In genomic region chr2:84779210-84779609, GRCm38 (mm10) we compare ENCODE assay signal across 11 mouse cellular contexts. TPM values are rescaled to one million over a fixed set of nuclear protein-coding genes. Genes with fewer than 3 reads are reported as not detected.
DNase-seq lines count a peak whose midpoint lies in the region; ATAC-seq and TF ChIP-seq lines count a peak whose summit lies in the region.
"Had no signal": no experiment of that assay in that cellular context is flagged by ENCODE, and none has a peak within 500 bp of the region (broad histone marks: within the 10 kb centered on the region; RNA-seq: fewer than 3 reads in every experiment).

No protein-coding gene starts in this region.

- WGBS in small intestine, adult 2 months = 36% methylated on average over 6 of the region's 6 CpGs
- 57% methylated on average over 6 of the region's 6 CpGs for WGBS in midbrain, embryonic 13.5 days

- DNase-seq in layer of hippocampus, adult 2 months (ENCODE audit: low spot score in 2 of 2) = no peak
- DNase-seq in layer of hippocampus, adult 8-10 months (ENCODE audit: low spot score in 2 of 2) = no peak
- peak; percentile 67 to 74 for DNase-seq in CD8-positive naive resting alpha-beta T cell, adult 2 months (ENCODE audit: low read depth in 2 of 2, low spot score in 2 of 2)
- peak; percentile 32 for DNase-seq in c-Kit-positive CD71-negative TER-119-negative erythroid progenitor cells, embryonic 14.5 days (ENCODE audit: low read depth)
- DNase-seq in yolk sac, embryonic 10.5 days (ENCODE audit: low spot score) = no peak

- no peaks in the 10 kb centered on the region for H3K4me1 ChIP-seq in small intestine, adult 2 months (ENCODE audit: control insufficient read depth, insufficient read depth, insufficient read length, low read length)
- peaks cover 7% of the 10 kb centered on the region for H3K4me1 ChIP-seq in midbrain, embryonic 13.5 days (replicated peaks)

- H3K9ac ChIP-seq in midbrain, embryonic 13.5 days (replicated peaks) = no peak overlapping the region
- H3K9ac ChIP-seq: embryonic facial prominence, embryonic 12.5 days; intestine, embryonic 15.5 days; midbrain, embryonic 12.5 days had no signal

- peak; percentile 56 for TF ChIP-seq CTCF in layer of hippocampus, adult 2 months (conservative IDR thresholded peaks at IDR 0.05)
- peak; percentile 13; the same call in 1 of the 2 replicates for TF ChIP-seq CTCF in small intestine, adult 2 months (IDR thresholded peaks at IDR 0.05; ENCODE audit: extremely low read depth, insufficient read length, insufficient replicate concordance, low read depth, low read length)

- TF ChIP-seq POLR2A in small intestine, adult 2 months (IDR thresholded peaks at IDR 0.05; ENCODE audit: low read depth, low read length) = no peak

- ATAC-seq in midbrain, embryonic 13.5 days = no peak
- ATAC-seq: intestine, embryonic 15.5 days had no signal

- no peak overlapping the region for H3K27ac ChIP-seq in layer of hippocampus, adult 2 months
- no peak overlapping the region for H3K27ac ChIP-seq in small intestine, adult 2 months (ENCODE audit: insufficient read depth, low read depth, low read length)
- H3K27ac ChIP-seq in midbrain, embryonic 13.5 days = no peak overlapping the region
- H3K27ac ChIP-seq: embryonic facial prominence, embryonic 12.5 days; intestine, embryonic 15.5 days; midbrain, embryonic 12.5 days had no signal

- no peaks in the 10 kb centered on the region for H3K36me3 ChIP-seq in small intestine, adult 2 months (ENCODE audit: control insufficient read depth, insufficient read depth, low read length)
- H3K36me3 ChIP-seq in midbrain, embryonic 13.5 days = no peaks in the 10 kb centered on the region
- H3K36me3 ChIP-seq: embryonic facial prominence, embryonic 12.5 days; intestine, embryonic 15.5 days; midbrain, embryonic 12.5 days had no signal

- H3K4me2 ChIP-seq in midbrain, embryonic 13.5 days (replicated peaks) = no peak overlapping the region
- H3K4me2 ChIP-seq: embryonic facial prominence, embryonic 12.5 days; intestine, embryonic 15.5 days; midbrain, embryonic 12.5 days had no signal

- H3K4me3 ChIP-seq in layer of hippocampus, adult 2 months = no peak overlapping the region
- H3K4me3 ChIP-seq in small intestine, adult 2 months (ENCODE audit: low read depth, low read length) = no peak overlapping the region
- no peak overlapping the region for H3K4me3 ChIP-seq in midbrain, embryonic 13.5 days (replicated peaks)
- H3K4me3 ChIP-seq: embryonic facial prominence, embryonic 12.5 days; intestine, embryonic 15.5 days; midbrain, embryonic 12.5 days had no signal

- no peaks in the 10 kb centered on the region for H3K9me3 ChIP-seq in midbrain, embryonic 13.5 days
- H3K9me3 ChIP-seq: embryonic facial prominence, embryonic 12.5 days; intestine, embryonic 15.5 days; midbrain, embryonic 12.5 days had no signal

- no peaks in the 10 kb centered on the region; the same call in 1 of the 2 replicates for H3K27me3 ChIP-seq in small intestine, adult 2 months (ENCODE audit: control insufficient read depth, insufficient read depth, low read length)
- H3K27me3 ChIP-seq in midbrain, embryonic 13.5 days = no peaks in the 10 kb centered on the region
- H3K27me3 ChIP-seq: embryonic facial prominence, embryonic 12.5 days; intestine, embryonic 15.5 days; midbrain, embryonic 12.5 days had no signal

RNA-seq across cellular contexts. Expression of gene Serping1, which starts 4.0 kb away (rescaled TPM):
- total RNA-seq in layer of hippocampus, adult 2 months (2021) = 1 to 10 TPM; 7.4 to 8.4 TPM
- total RNA-seq in layer of hippocampus, adult 8-10 months (2022) = 10 to 100 TPM in 2 of 4 experiments, 1 to 10 TPM in 2; 6.2 to 16.4 (median 10.8) TPM
- 66.5 and 97.6 TPM in 2 replicates for polyA plus RNA-seq in small intestine, adult 2 months (2012; rRNA removed)
- 32.6 and 33.1 TPM in 2 replicates for polyA plus RNA-seq in midbrain, embryonic 13.5 days (2015; fragmentation: Nextera tagmentation; extraction: Ambion mirVana)

RNA-seq across cellular contexts. Expression of gene Ube2l6, which starts 19.4 kb away (rescaled TPM):
- 1 to 10 TPM; 6.0 to 6.1 TPM for total RNA-seq in layer of hippocampus, adult 2 months (2021)
- total RNA-seq in layer of hippocampus, adult 8-10 months (2022) = 1 to 10 TPM; 5.2 to 9.3 (median 5.6) TPM
- polyA plus RNA-seq in small intestine, adult 2 months (2012; rRNA removed) = 28.6 and 85.7 TPM in 2 replicates
- 15.6 and 16.6 TPM in 2 replicates for polyA plus RNA-seq in midbrain, embryonic 13.5 days (2015; fragmentation: Nextera tagmentation; extraction: Ambion mirVana)

RNA-seq across cellular contexts. Expression of gene Gm19426, which starts 35.8 kb away (rescaled TPM):
- 1 to 10 TPM; 1.6 to 2.5 TPM for total RNA-seq in layer of hippocampus, adult 2 months (2021)
- 1 to 10 TPM; 1.9 to 4.2 (median 2.5) TPM for total RNA-seq in layer of hippocampus, adult 8-10 months (2022)
- 0.18 and 0.25 TPM in 2 replicates for polyA plus RNA-seq in small intestine, adult 2 months (2012; rRNA removed)
- 7.9 and 8.1 TPM in 2 replicates for polyA plus RNA-seq in midbrain, embryonic 13.5 days (2015; fragmentation: Nextera tagmentation; extraction: Ambion mirVana)

RNA-seq across cellular contexts. Expression of gene Smtnl1, which starts 43.2 kb away (rescaled TPM):
- total RNA-seq in layer of hippocampus, adult 2 months (2021) = not detected
- not detected for total RNA-seq in layer of hippocampus, adult 8-10 months (2022)
- polyA plus RNA-seq in small intestine, adult 2 months (2012; rRNA removed) = 0.06 TPM in 1 of 2 replicates, not detected in the other
- polyA plus RNA-seq in midbrain, embryonic 13.5 days (2015; fragmentation: Nextera tagmentation; extraction: Ambion mirVana) = not detected in 2 replicates
- total RNA-seq: left cerebral cortex, postnatal 36 days had no signal

RNA-seq across cellular contexts. Expression of gene Ypel4, which starts 45.4 kb away (rescaled TPM):
- 10 to 100 TPM; 90.0 to 93.4 TPM for total RNA-seq in layer of hippocampus, adult 2 months (2021)
- total RNA-seq in layer of hippocampus, adult 8-10 months (2022) = 100 to 1,000 TPM in 1 of 4 experiments, 10 to 100 TPM in 3; 68.7 to 105 (median 85.1) TPM
- 0.57 and 2.4 TPM in 2 replicates for polyA plus RNA-seq in small intestine, adult 2 months (2012; rRNA removed)
- 30.7 and 32.0 TPM in 2 replicates for polyA plus RNA-seq in midbrain, embryonic 13.5 days (2015; fragmentation: Nextera tagmentation; extraction: Ambion mirVana)

Comparison
In these comparisons a context has a peak if more than half of its experiments do, and no peak if none do; other contexts are left out.
1. DNase-seq: peak in CD8-positive naive resting alpha-beta T cell, adult 2 months (2 of 2) and c-Kit-positive CD71-negative TER-119-negative erythroid progenitor cells, embryonic 14.5 days (single experiment); none in layer of hippocampus, adult 2 months (0 of 2), layer of hippocampus, adult 8-10 months (0 of 2) and yolk sac, embryonic 10.5 days (single experiment).